Mouse (Mus musculus): ENCODE measurements around the gene Gm10563. TPM values are rescaled to one million over a fixed set of nuclear protein-coding genes. Genes with fewer than 3 reads are reported as not detected.

Gm10563 gene
- total RNA-seq, 2 experiments from 2014 or later: not detected

- H3K27ac ChIP-seq: peak within 1 kb of the TSS; percentile 98
- intact Hi-C loops (cut with DNase I): loop anchor here (5.0 kb wide), 1 partner anchor 33 kb away; the partner anchor contains the start of gene Ssu72
- peak within 1 kb of the TSS; percentile 98 for H3K4me3 ChIP-seq
- no peak for TF ChIP-seq CTCF (IDR thresholded peaks at IDR 0.05)
- DNase-seq (ENCODE audit: extremely low spot score in 1 of 2, low spot score in 2 of 2): peak; percentile 97
Observed at GRCm38 (mm10) chr4:155668689-155669597, 23.7 kb upstream of the Gm10563 start, which contains the start of gene Mib2. Gene Mib2, minus strand, starts transcription at chr4:155669198.

DNA sequence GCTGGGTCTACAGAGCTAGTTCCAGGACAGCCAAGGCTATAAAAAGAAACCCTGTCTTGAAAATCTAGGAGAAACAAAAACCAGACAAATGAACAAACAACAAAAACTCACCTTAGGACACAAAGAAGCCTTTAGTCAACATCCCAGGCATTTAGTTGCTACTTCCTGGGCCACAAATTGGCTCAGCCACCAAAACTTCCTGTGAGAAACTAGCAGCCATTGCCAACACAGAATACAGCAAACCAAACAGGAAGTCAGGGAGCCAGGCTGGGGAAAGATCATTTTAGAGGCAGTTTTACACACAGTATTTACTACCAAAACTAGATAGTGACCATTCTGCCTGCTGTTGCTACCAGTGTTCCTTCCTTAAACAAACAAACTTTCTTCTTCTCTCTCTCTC, 21.7 kb upstream of the Gm10563 start:
- H3K4me3 ChIP-seq: no peak overlapping the region
- intact Hi-C loops (cut with DNase I): loop anchor here (5.0 kb wide), 1 partner anchor 35 kb away; the partner anchor contains the start of gene Ssu72
- no peak for TF ChIP-seq CTCF (IDR thresholded peaks at IDR 0.05)
- H3K27ac ChIP-seq: no peak overlapping the region
- no peak for DNase-seq (ENCODE audit: extremely low spot score in 1 of 2, low spot score in 2 of 2)

DNA sequence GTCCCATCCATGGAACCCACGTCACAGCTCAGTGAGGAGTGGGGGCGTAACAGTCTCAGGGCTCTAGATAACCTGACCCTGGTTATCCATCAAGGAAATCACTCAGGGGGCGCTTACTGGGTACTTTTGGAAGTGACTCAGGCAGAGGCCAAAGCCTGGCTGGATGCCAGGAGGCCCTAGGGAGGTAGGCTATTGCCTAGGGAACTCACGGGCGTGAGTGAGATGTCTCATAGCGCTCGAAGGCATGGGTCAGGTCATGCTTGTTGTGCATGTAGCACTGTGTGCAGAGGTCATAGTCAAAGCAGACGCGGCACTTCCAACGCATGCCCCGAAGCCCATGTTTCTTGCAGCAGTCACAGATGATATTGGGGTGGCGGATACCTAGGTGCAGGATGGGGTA, 15.4 kb upstream of the Gm10563 start:
- intact Hi-C loops (cut with DNase I): loop anchor here (5.0 kb wide), 1 partner anchor 33 kb away; no protein-coding TSS in a partner anchor
- no peak for DNase-seq (ENCODE audit: extremely low spot score in 1 of 2, low spot score in 2 of 2)
- Histone ChIP-seq H3K4me3 (no peak overlapping the region), H3K27ac (no peak overlapping the region)
- TF ChIP-seq CTCF (IDR thresholded peaks at IDR 0.05): no peak

DNA sequence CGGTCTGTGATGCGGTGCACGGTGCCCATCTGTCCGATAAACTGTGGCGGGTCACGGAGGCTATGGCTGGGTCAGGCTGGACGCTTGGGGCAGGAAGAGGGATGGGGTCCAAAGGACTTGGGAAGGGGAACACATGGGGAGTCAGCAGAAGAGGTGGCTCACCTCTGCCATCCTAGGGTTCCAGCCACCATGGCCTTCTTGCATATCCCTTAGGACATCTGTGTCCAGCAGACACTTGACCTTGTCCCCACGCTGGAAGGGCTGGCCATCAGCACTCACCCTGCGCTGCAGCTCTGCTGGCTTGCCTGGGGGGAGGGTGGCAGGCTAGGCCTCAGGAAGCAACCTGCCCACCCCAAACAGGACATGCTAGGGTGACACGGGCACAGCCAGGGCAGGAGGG, 13.8 kb upstream of the Gm10563 start:
- Histone ChIP-seq H3K4me3 (no peak overlapping the region), H3K27ac (no peak overlapping the region)
- TF ChIP-seq CTCF (IDR thresholded peaks at IDR 0.05): no peak
- no peak for DNase-seq (ENCODE audit: extremely low spot score in 1 of 2, low spot score in 2 of 2)
- intact Hi-C loops (cut with DNase I): no loop called here

GRCm38 (mm10) chr4:155656214-155656751, 11.1 kb upstream of the Gm10563 start:
- H3K4me3 ChIP-seq: no peak overlapping the region
- H3K27ac ChIP-seq: no peak overlapping the region
- intact Hi-C loops (cut with DNase I): no loop called here
- TF ChIP-seq CTCF (IDR thresholded peaks at IDR 0.05): no peak
- no peak for DNase-seq (ENCODE audit: extremely low spot score in 1 of 2, low spot score in 2 of 2)

DNA sequence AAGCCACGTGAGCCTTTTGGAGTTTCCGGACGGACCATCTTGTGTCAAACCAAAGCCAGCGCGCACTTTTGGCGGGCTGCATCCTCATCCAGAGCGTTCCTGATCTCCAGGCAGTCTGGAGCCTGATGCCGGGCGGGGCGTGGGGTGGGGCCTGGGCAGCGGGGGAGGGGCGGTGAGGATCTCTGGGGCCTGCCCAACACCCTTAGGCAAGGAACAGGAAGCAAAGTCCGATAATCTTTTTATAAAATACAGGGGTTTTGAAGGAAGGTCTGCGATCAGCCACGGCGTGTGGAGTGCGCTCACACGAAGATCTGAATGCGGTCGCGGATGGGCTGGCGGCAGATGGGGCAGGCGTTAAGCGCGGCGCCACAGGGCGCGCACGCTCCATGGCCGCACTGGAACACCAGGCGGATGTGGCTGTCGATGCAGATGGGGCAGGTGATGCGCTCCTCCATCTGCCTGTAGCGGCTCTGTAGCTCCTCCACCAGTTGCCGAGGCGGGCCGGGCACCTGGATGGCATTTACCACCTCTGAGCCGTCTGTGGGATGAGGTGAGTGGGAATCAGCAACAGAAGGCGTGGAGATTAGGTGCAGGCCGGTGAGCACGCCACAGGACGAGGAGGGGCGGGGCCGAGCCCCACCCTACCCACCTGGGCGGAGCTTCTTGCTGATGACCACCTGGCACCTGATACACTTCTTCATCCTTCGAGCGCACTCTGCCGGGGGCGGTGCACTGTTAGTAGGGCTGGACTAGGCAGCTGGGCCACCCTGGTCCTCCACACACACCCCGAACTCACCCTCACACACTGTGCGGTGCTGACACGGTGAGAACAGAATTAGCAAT, 9.5 kb upstream of the Gm10563 start:
- Histone ChIP-seq H3K4me3 (no peak overlapping the region), H3K27ac (no peak overlapping the region)
- TF ChIP-seq CTCF (IDR thresholded peaks at IDR 0.05): no peak
- intact Hi-C loops (cut with DNase I): loop anchor here (5.0 kb wide), 1 partner anchor 98 kb away; no protein-coding TSS in a partner anchor
- no peak for DNase-seq (ENCODE audit: extremely low spot score in 1 of 2, low spot score in 2 of 2)

GRCm38 (mm10) chr4:155654183-155654455, 8.9 kb upstream of the Gm10563 start:
- intact Hi-C loops (cut with DNase I): loop anchor here (5.0 kb wide), 1 partner anchor 98 kb away; no protein-coding TSS in a partner anchor
- TF ChIP-seq CTCF (IDR thresholded peaks at IDR 0.05): no peak
- DNase-seq (ENCODE audit: extremely low spot score in 1 of 2, low spot score in 2 of 2): no peak
- Histone ChIP-seq H3K4me3 (no peak overlapping the region), H3K27ac (no peak overlapping the region)

DNA sequence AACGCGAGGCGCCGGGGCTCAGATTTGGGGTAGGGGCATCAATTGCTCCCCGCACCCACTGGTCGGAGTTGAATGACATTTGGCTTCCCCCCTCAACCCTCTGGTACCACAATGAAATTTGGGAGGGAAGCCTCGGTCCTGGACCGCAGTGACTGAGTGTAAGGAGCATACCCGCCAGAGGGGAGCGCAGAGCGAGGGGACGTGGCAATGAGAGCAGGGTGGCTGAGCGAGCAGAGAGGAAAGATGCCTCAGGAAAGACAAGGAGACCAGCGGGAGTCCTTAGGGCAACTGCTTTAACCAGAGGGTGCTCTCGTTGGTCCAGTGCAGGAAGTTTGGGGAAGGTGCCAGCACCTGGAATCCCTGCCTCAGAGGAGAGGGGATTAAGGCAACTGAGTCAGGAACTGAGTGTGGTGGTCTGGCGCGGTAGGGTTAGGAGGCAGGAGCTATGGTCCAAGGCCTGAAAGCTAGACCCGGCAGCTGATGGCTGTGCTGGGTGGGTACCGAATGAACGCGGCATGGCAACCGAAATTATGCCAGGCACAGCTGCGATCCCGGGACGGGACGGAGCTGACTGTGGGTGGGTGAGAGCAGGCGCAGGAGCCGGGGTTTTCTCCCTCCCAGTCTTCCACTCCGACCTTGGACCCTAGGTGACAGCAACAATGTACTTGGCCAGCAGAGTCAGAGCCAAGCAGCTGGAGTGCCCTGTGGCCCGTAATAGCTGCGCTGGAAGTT, 8.4 kb upstream of the Gm10563 start:
- TF ChIP-seq CTCF (IDR thresholded peaks at IDR 0.05): no peak
- no peak for DNase-seq (ENCODE audit: extremely low spot score in 1 of 2, low spot score in 2 of 2)
- Histone ChIP-seq H3K27ac (no peak overlapping the region), H3K4me3 (peak overlapping the region; percentile 38)
- intact Hi-C loops (cut with DNase I): loop anchor here (5.0 kb wide), 1 partner anchor 99 kb away; no protein-coding TSS in a partner anchor

- peak within 1 kb of the TSS; percentile 38 for H3K4me3 ChIP-seq
- intact Hi-C loops (cut with DNase I): loop anchor here (5.0 kb wide), 1 partner anchor 99 kb away; no protein-coding TSS in a partner anchor
- TF ChIP-seq CTCF (IDR thresholded peaks at IDR 0.05): no peak
- H3K27ac ChIP-seq: no peak within 1 kb of the TSS
- peak in 1 of 2 experiments; percentile 29 for DNase-seq (ENCODE audit: extremely low spot score in 1 of 2, low spot score in 2 of 2)
Observed at GRCm38 (mm10) chr4:155653086-155653450, 7.9 kb upstream of the Gm10563 start, which contains the start of gene Mmp23. Gene Mmp23, minus strand, starts transcription at chr4:155653384.

DNA sequence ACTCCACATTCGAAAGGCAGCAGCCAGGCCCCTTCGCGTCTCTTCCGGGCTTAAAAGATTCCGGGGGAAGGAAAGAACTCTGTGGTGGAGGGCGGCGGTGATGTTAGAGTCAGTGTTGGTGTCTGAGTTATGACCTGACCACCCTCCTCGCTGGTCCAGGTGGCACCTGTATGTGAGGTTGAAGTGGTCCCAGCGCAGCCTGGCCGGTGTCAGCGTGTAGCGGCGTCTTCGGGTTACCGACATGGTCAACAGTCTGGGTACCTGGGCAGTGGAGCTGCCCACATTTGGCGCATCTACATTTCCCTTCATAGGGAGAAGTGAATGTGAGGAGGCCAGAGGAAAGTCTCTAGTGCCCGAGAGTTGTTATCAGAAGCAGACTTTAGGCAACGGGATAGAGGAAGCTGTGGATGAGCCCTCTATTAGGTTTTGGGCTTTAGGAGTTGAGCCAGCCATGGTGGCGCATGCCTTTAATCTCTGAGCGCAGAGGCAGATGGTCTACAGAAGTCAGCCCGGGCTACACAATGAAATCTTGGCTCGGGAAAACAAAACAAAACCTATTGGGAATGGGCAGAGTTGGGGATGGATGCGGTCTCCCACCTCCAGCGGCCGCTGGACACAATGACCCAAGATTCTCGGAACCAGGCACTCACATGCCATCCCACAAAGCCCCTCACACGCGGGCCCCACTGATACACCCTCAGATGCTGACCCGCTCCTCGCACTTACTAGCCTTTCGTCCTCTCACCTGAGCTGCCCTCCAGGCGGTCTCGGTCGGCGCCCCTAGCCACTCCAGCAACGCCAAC, 7.3 kb upstream of the Gm10563 start:
- Histone ChIP-seq H3K27ac (no peak overlapping the region), H3K4me3 (peak overlapping the region; percentile 38)
- TF ChIP-seq CTCF (IDR thresholded peaks at IDR 0.05): no peak
- intact Hi-C loops (cut with DNase I): loop anchor here (5.0 kb wide), 1 partner anchor 100 kb away; no protein-coding TSS in a partner anchor
- DNase-seq (ENCODE audit: extremely low spot score in 1 of 2, low spot score in 2 of 2): no peak

Measured in left cerebral cortex, adult 2 months (tissue).